Mouse (Mus musculus) CH12.LX (cell line): ENCODE measurements around the gene Btbd16. TPM values are rescaled to one million over a fixed set of nuclear protein-coding genes. Genes with fewer than 3 reads are reported as not detected.

Source experiments
- DNase-seq: peaks from one replicate; pipeline ENCODE4 v3.0.0-alpha.2; 2013; ENCODE audit errors: extremely low read depth
- H3K27ac ChIP-seq: 2 replicates; pipeline ENCODE4 v1.5.1; 2012; ENCODE audit warnings: low read depth, mild to moderate bottlenecking, control low read depth, moderate library complexity; ENCODE audit not compliant: insufficient read depth
- H3K27me3 ChIP-seq: replicated peaks from 2 replicates; pipeline ENCODE3; 2012; ENCODE audit warnings: inconsistent platforms
- H3K36me3 ChIP-seq, 2 experiments: replicated peaks in 1 of 2; 2 replicates each; pipeline versions ENCODE3 to v1.6.1; 2012; ENCODE audit warnings: inconsistent platforms in 1 of 2, low read length in 1 of 2, mild to moderate bottlenecking in 1 of 2, mixed read lengths in 1 of 2, moderate library complexity in 1 of 2; ENCODE audit not compliant: control insufficient read depth in 1 of 2, insufficient read depth in 1 of 2
- H3K4me1 ChIP-seq, 2 experiments: 2 replicates each; pipeline ENCODE4 v1.6.1; 2012; ENCODE audit warnings: inconsistent platforms in 1 of 2, moderate library complexity in 1 of 2; ENCODE audit not compliant: insufficient read depth in 2 of 2, control insufficient read depth in 1 of 2
- H3K4me2 ChIP-seq: 2 replicates; pipeline ENCODE4 v1.6.1; 2012; ENCODE audit warnings: low read depth, mild to moderate bottlenecking, control low read depth; ENCODE audit not compliant: poor library complexity, insufficient read depth, severe bottlenecking
- H3K4me3 ChIP-seq, 3 experiments: fragments of 150-350 bp in 1 of 3; sonication (generic) in 1 of 3; replicated peaks in 1 of 3; 2 replicates each; pipeline versions ENCODE3 to v1.5.1; 2011 to 2012; ENCODE audit warnings: low read depth in 2 of 3, low read length in 2 of 3, mild to moderate bottlenecking in 2 of 3, moderate library complexity in 2 of 3, control low read depth in 1 of 3, improper control_type of control experiment in 1 of 3, inconsistent platforms in 1 of 3, mixed read lengths in 1 of 3; ENCODE audit not compliant: poor library complexity in 1 of 3
- H3K79me2 ChIP-seq: replicated peaks from 2 replicates; pipeline ENCODE4 v1.6.1; 2012; ENCODE audit warnings: mild to moderate bottlenecking, moderate library complexity; ENCODE audit not compliant: control insufficient read depth, poor library complexity, insufficient read depth, severe bottlenecking; ENCODE audit errors: extremely low read depth
- H3K9ac ChIP-seq: 2 replicates; pipeline ENCODE4 v1.6.1; 2012; ENCODE audit warnings: low read depth, mild to moderate bottlenecking, control low read depth, moderate library complexity; ENCODE audit not compliant: insufficient read depth
- H3K9me3 ChIP-seq: replicated peaks from 2 replicates; pipeline ENCODE3; 2012; ENCODE audit warnings: low read length, inconsistent platforms, mixed read lengths
- BHLHE40 ChIP-seq: IDR thresholded peaks from 2 replicates; pipeline ENCODE4 v1.6.1; 2011; ENCODE audit warnings: mild to moderate bottlenecking, low read depth, low read length, improper control_type of control experiment
- CTCF ChIP-seq, 2 experiments: IDR thresholded peaks in 1 of 2; conservative IDR thresholded peaks in 1 of 2; 2 replicates each; pipeline ENCODE4 v1.5.1; 2011 to 2012; ENCODE audit warnings: low read depth in 2 of 2, low read length in 2 of 2, improper control_type of control experiment in 1 of 2, inconsistent platforms in 1 of 2, mild to moderate bottlenecking in 1 of 2, moderate library complexity in 1 of 2
- E2F4 ChIP-seq: IDR thresholded peaks from 2 replicates; pipeline ENCODE4 v1.6.1; 2011; ENCODE audit warnings: low read depth, low read length, improper control_type of control experiment; ENCODE audit not compliant: insufficient replicate concordance
- HCFC1 ChIP-seq: IDR thresholded peaks from 2 replicates; pipeline ENCODE4 v1.6.1; 2012; ENCODE audit warnings: low read depth, mild to moderate bottlenecking, inconsistent platforms, low read length, improper control_type of control experiment
- MAZ ChIP-seq: IDR thresholded peaks from 2 replicates; pipeline ENCODE4 v1.6.1; 2012; ENCODE audit warnings: low read depth, mild to moderate bottlenecking, inconsistent platforms, low read length, improper control_type of control experiment, moderate library complexity
- SIN3A ChIP-seq: IDR thresholded peaks from 2 replicates; pipeline ENCODE4 v1.6.1; 2012; ENCODE audit warnings: low read length, improper control_type of control experiment, inconsistent platforms
- TBP ChIP-seq: conservative IDR thresholded peaks from 2 replicates; pipeline ENCODE4 v1.6.1; 2011; ENCODE audit warnings: low read depth, low read length, improper control_type of control experiment
- UBTF ChIP-seq: IDR thresholded peaks from 2 replicates; pipeline ENCODE4 v1.6.1; 2012; ENCODE audit warnings: low read depth, mild to moderate bottlenecking, inconsistent platforms, low read length, improper control_type of control experiment, moderate library complexity
- ZC3H11A ChIP-seq: IDR thresholded peaks from 2 replicates; pipeline ENCODE4 v1.6.1; 2012; ENCODE audit warnings: low read depth, mild to moderate bottlenecking, inconsistent platforms, low read length, improper control_type of control experiment
- ZNF384 ChIP-seq: IDR thresholded peaks from 2 replicates; pipeline ENCODE4 v1.6.1; 2012; ENCODE audit warnings: low read depth, low read length, improper control_type of control experiment, inconsistent platforms
- dilution Hi-C: fragments of 300-500 bp; cut with MboI; formaldehyde crosslinking; loops from 2 replicates; pipeline ENCODE4 v1.14.3; 2020; ENCODE audit warnings: low sequenced_read_pairs; ENCODE audit not compliant: extremely low pct_unique_long_range_greater_than_20kb, extremely low pct_ligation_motif_present
- in situ Hi-C: fragments of 300-500 bp; cut with MboI; formaldehyde crosslinking; loops from 3 replicates; pipeline ENCODE4 v1.14.3; 2019; ENCODE audit warnings: low sequenced_read_pairs, low pct_ligation_motif_present, low pct_unique_long_range_greater_than_20kb, mixed read lengths
- polyA plus RNA-seq: library from polyadenylated mRNA; unstranded; fragments of >175 nt; gene quantifications from 2 replicates; pipeline ENCODE4 v1.2.1, GENCODE M21; 2012; ENCODE audit warnings: low read depth; ENCODE audit not compliant: insufficient read length
- total RNA-seq, 2 experiments: library from RNA; depleted of rRNA; stranded (reverse); fragments of 300-350 nt in 1 of 2; fragments of >200 nt in 1 of 2; gene quantifications; 2 replicates each; pipeline ENCODE4 v1.2.3; 2012 to 2014

The Btbd16 gene
- total and polyA plus RNA-seq, 3 experiments = not detected

DNA sequence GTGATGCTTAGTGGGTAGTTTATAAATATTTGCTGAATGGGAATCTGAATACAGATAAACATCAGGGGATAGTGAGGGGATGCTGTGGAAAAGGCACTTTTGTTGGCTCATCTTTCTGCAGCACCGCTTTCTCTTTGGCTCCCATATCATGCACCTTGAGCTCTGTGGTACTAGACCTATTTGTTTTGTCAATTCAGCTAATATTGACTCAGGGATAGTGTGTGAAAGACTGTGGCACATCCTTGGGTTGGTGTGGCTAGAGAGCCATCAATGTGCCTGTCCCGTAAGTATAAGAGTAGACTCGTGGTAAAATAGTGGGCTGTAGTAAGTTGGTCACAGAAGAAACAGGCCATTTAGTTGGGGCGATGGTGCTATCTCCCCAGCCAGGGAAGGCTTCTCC, 13.7 kb downstream of the Btbd16 start:
- no peak overlapping the region for H3K27ac ChIP-seq
- H3K4me1 ChIP-seq = peaks cover 0 to 3% of the 10 kb centered on the region in 2 experiments; a peak in 2 of 4 replicates
- H3K27me3 ChIP-seq = peaks cover 98% of the 10 kb centered on the region
- in situ Hi-C loops = no loop called here
- H3K79me2 ChIP-seq = no peaks in the 10 kb centered on the region
- H3K9me3 ChIP-seq = no peaks in the 10 kb centered on the region
- no peak for TF ChIP-seq CTCF (conservative IDR thresholded peaks at IDR 0.05 in 1 of 2, IDR thresholded peaks at IDR 0.05 in 1 of 2; ENCODE audit: low read depth in 2 of 2, low read length in 2 of 2)
- no peak for TF ChIP-seq ZC3H11A
- no peak for TF ChIP-seq SIN3A
- no peak overlapping the region for H3K9ac ChIP-seq
- dilution Hi-C loops = no loop called here
- H3K36me3 ChIP-seq = no peaks in the 10 kb centered on the region
- no peak overlapping the region for H3K4me2 ChIP-seq
- DNase-seq = no peak
- H3K4me3 ChIP-seq = no peak overlapping the region

DNA sequence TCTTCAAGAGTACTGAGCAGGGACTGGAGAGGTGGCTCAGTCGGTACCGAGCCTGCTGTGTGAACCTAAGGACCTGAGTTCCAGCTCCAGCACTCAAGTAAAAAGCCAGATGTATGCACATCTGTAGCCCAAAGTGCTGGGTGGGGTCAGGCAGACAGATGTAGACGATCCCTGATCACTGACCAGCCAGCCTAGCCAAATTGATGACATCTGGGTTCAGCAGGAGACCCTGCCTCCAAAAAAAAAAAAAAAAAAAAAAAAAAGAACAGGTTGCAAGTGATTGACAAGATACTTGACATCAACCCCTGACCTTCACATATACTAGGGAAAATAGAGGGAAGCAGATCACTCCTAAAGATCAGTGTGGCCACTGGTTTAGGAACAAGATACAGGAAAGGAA, 15.1 kb downstream of the Btbd16 start:
- H3K27ac ChIP-seq = no peak overlapping the region
- dilution Hi-C loops (no loop called here), in situ Hi-C loops (no loop called here)
- H3K79me2 ChIP-seq = no peaks in the 10 kb centered on the region
- H3K4me1 ChIP-seq = peaks cover 0 to 3% of the 10 kb centered on the region in 2 experiments; a peak in 2 of 4 replicates
- DNase-seq = no peak
- H3K9ac ChIP-seq = no peak overlapping the region
- no peaks in the 10 kb centered on the region for H3K9me3 ChIP-seq
- no peak overlapping the region for H3K4me3 ChIP-seq
- H3K27me3 ChIP-seq = peaks cover 96% of the 10 kb centered on the region
- no peaks in the 10 kb centered on the region for H3K36me3 ChIP-seq
- H3K4me2 ChIP-seq = no peak overlapping the region
- TF ChIP-seq UBTF (no peak), ZNF384 (peak; percentile 84)
- TF ChIP-seq, all 38 proteins: peak for 1

DNA sequence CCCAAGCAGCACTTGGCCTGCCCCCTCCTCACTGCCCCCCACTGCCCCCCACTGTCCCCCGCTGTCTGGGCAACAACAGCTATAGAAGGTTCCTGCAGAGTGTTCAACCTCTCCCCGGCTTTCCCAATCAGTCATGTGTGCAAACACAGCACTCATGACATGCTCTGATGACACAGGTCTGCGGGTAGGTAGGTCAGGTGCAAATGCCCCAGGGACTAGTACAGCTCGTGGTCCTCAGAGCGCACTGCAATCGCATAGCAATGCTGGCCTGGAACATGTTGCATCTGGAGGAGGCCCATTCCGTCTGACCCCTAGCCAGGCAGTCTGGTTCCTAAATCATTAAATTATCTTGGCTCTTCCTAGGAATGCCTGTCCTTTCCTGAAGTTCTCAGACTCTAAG, 15.6 kb downstream of the Btbd16 start:
- H3K4me3 ChIP-seq = no peak overlapping the region
- dilution Hi-C loops = no loop called here
- H3K27me3 ChIP-seq = peaks cover 97% of the 10 kb centered on the region
- DNase-seq = no peak
- H3K36me3 ChIP-seq = no peaks in the 10 kb centered on the region
- TF ChIP-seq BHLHE40 (peak; percentile 70), MAZ (no peak)
- no peaks in the 10 kb centered on the region for H3K79me2 ChIP-seq
- in situ Hi-C loops = no loop called here
- no peak overlapping the region for H3K4me2 ChIP-seq
- H3K27ac ChIP-seq = no peak overlapping the region
- H3K9me3 ChIP-seq = no peaks in the 10 kb centered on the region
- H3K9ac ChIP-seq = no peak overlapping the region
- H3K4me1 ChIP-seq = peaks cover 0 to 3% of the 10 kb centered on the region in 2 experiments; a peak in 2 of 4 replicates

DNA sequence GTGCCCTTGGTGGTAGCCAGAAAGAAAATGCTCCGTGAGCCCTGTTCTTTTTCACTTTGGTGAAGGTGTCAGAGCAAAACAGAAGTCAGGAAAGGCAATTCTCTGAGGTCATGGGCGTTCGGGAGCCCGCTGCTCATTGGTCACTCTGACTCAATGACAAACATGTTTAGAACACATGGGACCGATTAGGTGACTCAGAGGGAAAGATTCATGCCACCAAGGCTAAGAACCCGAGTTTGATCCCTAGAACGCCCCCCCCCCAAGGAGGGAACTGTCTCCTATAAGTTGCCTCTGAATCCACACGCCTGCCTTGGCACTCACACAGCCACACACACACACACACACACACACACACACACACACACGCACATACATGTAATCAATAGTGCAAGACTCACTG, 19.8 kb downstream of the Btbd16 start:
- Histone ChIP-seq H3K9me3 (no peaks in the 10 kb centered on the region), H3K4me3 (no peak overlapping the region)

More for the DNA sequence above, 19.8 kb downstream of the Btbd16 start:
- in situ Hi-C loops (no loop called here), dilution Hi-C loops (no loop called here)
- H3K9ac ChIP-seq = no peak overlapping the region
- TF ChIP-seq E2F4 (no peak), TBP (no peak), HCFC1 (no peak)
- H3K27ac ChIP-seq = no peak overlapping the region
- no peaks in the 10 kb centered on the region for H3K79me2 ChIP-seq
- H3K36me3 ChIP-seq = no peaks in the 10 kb centered on the region
- H3K27me3 ChIP-seq = peaks cover 92% of the 10 kb centered on the region
- DNase-seq = no peak
- H3K4me1 ChIP-seq = peaks cover 0 to 3% of the 10 kb centered on the region in 2 experiments; a peak in 2 of 4 replicates
- H3K4me2 ChIP-seq = no peak overlapping the region
